Mouse (Mus musculus): ENCODE measurements around the gene Cers1. TPM values are rescaled to one million over a fixed set of nuclear protein-coding genes. Genes with fewer than 3 reads are reported as not detected.

Gene Cers1
- total RNA-seq, 1 experiment from 2014 or later, result not detected

DNA sequence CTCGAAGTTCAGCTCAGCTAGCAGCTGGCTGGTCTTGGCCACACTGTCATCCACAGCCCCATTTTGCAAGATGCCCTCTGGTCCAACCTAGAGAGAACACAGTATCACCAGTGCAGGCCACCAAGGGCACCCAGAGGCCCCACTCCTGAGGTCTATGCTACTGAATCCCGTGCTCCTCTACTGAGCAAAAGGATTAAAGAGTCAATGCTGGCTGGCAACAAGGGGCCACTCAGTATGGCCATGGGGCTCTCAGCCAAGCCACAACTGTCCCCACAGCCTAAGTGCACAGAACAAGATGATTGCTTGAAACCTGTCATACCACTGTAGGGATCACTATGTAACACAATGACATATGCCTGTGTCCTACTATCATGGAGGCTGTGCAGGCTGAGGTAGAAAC lies 28.7 kb downstream of the Cers1 start:
- no peak for ATAC-seq (replicated peaks; ENCODE audit: insufficient number of reproducible peaks, low FRiP score, low TSS enrichment, poor library complexity, severe bottlenecking)

DNA sequence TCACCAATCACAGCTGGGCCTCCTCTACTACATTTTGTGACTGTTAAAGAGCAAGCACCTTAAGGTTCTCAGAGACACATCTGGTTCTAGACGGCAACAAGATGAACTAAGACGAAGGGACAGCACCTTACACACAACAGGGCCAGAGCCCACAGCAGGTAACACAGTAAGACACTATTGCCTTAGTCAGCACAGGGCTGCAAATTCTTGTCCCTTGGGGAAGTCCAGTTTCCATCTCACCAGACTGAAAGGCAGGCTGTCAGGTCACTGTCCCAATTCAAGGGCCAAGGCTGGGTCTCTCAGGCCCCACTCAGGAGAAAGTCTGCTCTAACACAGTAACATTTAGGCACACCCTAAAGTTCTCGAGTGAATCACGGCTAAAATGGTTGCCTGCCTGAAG lies 31.9 kb downstream of the Cers1 start:
- no peak for ATAC-seq (replicated peaks; ENCODE audit: insufficient number of reproducible peaks, low FRiP score, low TSS enrichment, poor library complexity, severe bottlenecking)

DNA sequence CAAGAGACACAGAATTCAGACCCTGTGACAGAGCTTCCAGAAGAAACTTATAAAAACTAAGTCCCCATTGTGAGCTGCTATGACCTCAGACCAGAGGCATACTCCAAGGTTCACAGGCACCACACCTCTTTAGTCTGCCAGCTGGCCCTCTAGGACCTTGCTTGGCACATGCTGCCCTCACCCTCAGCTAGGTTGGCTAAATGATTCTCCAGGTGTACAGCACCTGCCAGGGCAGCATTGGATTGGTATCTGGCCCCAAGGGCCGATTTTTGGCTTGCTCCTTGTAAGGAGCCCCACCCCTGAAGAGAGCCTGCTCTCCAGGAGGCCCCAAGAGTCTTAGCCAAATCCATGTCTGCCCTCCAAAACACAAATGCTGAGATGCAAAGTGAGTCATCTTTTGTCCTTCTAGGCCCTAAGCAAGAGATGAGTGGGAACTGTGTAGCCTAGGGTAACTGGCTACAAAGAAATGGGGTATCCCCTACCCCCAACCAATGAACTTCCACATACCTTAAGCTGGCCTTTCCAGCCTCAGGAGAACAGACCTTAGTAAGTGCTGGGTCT lies 32.4 kb downstream of the Cers1 start:
- no peak for ATAC-seq (replicated peaks; ENCODE audit: insufficient number of reproducible peaks, low FRiP score, low TSS enrichment, poor library complexity, severe bottlenecking)

DNA sequence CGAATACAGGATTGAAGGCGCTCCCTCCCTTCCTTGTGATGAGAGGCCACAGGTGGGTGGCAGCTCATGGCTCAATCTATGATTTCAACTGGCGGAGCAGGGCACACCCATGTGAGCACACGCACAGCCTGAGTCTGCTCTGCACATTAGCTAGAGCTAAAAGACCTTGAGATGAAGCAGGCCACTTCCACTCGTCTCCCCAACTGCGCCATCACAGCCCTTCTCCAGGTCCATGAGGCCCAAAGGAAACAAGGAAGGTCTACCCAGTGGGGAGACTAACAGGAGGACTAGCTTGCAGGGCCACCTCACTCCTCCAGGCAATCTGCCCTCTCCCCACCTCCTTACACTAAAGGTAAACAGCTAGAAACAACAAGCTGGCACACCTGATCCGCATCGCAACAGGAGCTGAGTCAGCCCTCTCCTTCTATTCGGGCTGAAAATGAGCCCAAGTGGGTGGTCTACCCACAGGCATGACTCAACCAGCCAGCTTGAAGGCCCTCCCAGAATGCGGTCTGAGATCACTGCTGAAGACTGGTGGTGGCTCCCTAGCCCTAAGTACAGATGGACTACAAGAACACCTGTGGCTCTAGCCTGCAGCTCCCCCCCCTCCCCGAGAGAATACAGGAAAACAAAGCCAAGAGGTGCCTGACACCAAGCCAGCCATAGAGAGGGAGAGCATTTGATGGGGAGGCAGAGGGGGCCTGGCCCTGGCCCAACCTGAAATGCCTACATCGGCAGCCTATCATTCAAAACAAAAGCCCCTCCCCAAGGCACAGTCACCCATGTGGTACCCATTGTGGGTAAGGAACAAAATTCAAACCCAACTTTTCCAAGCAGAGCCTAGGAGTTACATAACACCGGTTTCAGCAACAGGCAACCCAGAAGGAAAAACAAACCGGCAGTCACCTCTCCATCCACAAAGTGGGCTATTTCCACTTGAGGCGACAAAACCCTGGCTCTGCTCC lies 35.7 kb downstream of the Cers1 start:
- no peak for ATAC-seq (replicated peaks; ENCODE audit: insufficient number of reproducible peaks, low FRiP score, low TSS enrichment, poor library complexity, severe bottlenecking)

DNA sequence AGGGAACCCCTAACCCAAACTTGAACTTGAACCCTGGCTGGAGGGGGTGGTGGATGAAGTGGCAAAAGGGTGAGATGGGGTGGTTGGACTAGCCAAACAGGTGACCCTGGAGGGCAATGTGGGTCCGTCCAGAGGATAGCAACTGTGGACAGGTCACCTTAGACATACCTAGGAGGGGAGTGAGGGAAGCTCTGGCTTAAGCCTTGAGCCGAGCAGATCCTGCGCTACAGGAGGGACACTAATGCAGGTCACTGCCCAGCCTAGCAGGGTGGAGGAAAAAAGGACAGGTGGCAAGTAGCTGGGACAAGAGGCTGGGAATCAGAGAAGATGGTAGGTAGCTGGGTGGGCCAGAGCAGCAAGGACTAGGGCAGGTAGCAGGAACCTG lies 36.4 kb downstream of the Cers1 start:
- no peak for ATAC-seq (replicated peaks; ENCODE audit: insufficient number of reproducible peaks, low FRiP score, low TSS enrichment, poor library complexity, severe bottlenecking)

DNA sequence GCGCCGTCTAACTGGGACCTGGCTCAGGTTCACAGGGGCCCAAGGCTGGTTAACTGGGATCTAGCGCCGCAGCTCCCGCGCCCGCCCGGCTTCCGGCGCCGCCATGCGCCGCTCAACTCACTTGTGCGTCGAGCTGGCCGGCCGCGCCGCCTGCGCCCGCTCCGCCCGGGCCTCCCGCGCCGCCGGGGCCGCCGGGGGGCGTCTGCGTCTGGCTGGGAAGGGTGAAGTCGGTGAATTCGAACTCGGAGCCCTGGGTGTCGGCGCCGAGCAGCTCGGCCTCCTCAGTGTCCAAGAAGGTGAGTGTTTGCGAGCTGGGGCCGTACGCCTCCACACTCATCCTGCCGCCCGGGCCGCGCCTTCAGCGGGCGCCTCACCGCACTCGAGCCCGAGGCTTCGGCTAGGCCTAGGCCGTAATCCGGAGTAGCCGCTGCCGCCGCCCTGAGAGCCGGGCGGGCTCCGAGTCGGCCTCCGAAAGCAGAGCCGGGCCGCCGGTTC lies 37.1 kb downstream of the Cers1 start:
- no peak for ATAC-seq (replicated peaks; ENCODE audit: insufficient number of reproducible peaks, low FRiP score, low TSS enrichment, poor library complexity, severe bottlenecking)

DNA sequence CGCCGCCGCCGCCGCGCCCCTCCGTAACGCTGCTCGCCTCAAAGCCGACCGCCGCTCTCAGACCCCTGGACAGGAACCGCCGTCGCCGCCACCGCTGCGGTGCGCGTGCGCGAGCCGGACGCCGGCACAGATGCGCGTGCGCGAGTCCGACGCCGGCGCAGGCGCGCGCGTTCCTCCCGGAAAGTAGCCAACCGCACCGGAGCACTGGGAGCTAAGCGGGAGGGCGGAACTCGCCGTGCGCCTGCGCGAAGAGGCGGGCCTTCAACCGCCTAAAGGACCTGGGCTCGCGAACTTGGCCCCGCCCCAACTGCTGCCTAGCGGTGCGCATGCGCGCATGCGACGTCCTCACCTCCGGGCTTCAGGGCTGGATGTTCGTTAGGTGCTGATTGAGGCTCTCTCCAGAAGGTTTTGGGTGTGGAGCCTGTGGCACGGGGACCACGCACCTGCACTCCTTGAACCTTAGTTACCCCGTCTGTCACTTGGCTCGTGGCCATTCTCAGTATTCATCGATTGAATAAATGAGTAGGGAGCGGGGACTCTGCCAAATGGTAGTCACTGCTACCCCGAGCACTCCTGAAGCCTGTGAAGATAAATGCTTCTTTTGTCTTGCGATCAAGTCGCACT lies 37.7 kb downstream of the Cers1 start, which contains the start of gene Upf1:
Gene Upf1 (minus strand): TSS at position 85 of the 624 bp plus-strand sequence.
- ATAC-seq (replicated peaks; ENCODE audit: insufficient number of reproducible peaks, low FRiP score, low TSS enrichment, poor library complexity, severe bottlenecking), result peak; percentile 82

DNA sequence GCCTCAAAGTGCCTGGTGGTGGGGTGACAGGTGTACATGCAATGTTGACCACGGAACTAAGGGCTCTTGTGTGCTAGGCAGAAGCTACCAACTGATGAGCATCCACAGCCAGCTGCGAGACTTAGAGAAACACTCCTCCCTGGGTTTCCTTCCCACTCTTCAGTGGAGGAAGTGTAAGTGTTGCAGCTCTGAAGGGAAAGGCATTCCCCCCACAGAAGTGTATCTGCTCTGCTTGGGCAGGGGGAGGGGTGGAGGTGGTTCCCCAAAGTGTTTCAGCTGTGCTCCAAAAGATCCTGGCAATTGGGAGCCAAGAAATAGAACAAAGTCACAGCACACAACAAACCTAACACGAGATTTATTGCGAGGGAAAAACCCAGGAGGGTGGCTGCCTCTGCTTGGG lies 38.4 kb downstream of the Cers1 start:
- ATAC-seq (replicated peaks; ENCODE audit: insufficient number of reproducible peaks, low FRiP score, low TSS enrichment, poor library complexity, severe bottlenecking), result no peak

DNA sequence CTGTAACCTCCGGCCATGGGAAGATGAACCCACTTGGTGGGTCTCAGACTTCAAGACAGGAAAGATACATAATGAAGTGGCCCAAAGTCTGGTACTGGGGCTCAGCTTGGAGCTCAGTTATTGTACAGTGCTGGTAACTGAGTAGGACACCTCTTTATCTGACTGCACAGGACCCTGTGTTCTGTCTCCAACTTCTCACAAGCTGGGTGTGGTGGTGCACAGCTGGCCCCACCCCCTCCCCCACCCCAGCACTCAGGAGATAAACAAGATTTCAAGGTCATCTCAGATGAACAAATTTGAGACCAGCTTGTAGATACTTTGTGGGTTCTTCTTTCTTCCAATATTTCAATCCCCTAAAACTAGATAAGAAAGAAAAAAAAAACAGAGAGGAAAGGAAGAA lies 40.5 kb downstream of the Cers1 start:
- ATAC-seq (replicated peaks; ENCODE audit: insufficient number of reproducible peaks, low FRiP score, low TSS enrichment, poor library complexity, severe bottlenecking), result no peak

DNA sequence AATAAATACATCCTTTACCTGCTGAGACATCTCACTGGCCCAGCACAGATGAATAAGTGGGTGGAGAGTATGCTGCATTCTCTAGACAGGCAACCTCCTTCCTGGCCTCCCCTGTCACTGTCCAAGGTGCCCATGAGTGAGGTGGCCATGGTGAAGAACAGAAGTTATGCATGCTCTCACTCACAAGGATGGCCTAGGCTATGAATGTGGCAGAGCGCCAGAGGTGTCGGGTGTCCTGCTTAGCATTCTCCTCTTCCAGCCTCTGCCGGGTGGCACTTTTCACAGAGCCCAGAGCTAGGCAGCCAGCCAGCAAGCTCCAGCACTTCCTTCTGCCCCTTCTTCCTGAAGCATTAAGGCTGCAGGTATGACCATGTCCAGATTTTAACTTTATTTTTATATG lies 43.8 kb downstream of the Cers1 start:
- ATAC-seq (replicated peaks; ENCODE audit: insufficient number of reproducible peaks, low FRiP score, low TSS enrichment, poor library complexity, severe bottlenecking), result no peak

DNA sequence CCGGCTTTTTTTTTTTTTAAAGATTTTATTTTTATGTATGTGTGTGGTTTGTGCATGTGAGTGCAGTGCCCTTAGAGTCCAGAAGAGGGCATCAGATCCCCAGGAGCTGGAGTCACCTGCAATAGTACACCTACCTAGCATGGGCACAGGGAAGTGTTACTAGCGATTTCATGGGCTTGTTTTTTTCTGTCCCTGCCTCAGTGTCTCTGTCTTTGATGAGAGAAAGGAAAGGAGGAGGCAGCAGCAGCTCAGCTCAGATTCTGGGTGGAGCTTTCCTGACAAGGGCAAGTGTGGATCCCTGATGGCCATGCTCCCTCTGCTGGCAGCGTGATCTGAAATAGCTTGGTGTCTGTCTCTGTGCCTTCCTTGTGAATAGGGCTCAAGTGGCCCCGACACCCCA lies 45.2 kb downstream of the Cers1 start:
- no peak for ATAC-seq (replicated peaks; ENCODE audit: insufficient number of reproducible peaks, low FRiP score, low TSS enrichment, poor library complexity, severe bottlenecking)

DNA sequence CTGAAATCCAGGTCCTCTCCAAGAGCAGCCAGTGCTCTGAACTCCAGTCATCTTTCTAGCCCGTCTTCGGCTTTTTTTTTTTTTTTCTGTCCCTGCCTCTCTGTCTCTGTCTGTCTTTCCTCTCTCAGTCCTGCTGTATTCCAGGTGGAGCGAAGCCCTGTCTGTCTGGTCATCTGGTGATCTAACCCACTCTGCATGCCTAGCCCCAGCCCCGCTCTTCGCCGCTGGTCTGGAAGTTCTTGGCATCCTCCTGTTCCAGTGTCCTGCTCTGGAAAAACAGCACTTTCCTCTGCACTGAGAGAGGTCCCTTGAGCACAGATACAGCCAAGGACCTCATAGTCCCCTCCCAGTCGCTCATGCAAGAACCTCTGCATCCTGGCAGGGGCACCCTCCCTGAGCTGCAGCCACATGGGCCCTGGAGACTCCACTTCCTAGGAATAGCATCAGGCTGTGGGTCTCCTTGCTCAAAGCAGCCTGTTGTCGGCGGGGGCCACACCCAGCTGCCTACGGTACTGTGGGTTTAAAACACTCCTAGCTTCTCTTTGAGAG lies 46.0 kb downstream of the Cers1 start:
- no peak for ATAC-seq (replicated peaks; ENCODE audit: insufficient number of reproducible peaks, low FRiP score, low TSS enrichment, poor library complexity, severe bottlenecking)

DNA sequence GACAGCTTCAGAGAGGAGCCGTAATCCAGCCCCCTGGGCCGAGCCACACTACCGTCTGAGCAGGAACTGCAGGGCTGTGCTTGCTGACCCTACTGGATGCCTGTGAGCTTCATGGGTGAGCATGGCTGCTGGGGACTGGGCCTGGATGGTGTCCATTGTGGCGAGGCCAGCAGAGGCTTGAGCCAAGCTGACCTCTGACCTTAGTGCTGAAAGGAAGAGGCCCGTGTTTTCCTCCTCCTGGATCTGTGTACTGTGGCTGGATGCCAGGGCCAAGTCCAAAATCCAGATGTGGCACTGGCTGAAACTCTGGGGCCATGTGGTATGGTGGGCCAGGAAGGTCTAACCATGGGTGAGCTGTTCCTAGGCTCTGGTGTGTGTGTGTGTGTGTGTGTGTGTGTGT lies 48.5 kb downstream of the Cers1 start:
- no peak for ATAC-seq (replicated peaks; ENCODE audit: insufficient number of reproducible peaks, low FRiP score, low TSS enrichment, poor library complexity, severe bottlenecking)

DNA sequence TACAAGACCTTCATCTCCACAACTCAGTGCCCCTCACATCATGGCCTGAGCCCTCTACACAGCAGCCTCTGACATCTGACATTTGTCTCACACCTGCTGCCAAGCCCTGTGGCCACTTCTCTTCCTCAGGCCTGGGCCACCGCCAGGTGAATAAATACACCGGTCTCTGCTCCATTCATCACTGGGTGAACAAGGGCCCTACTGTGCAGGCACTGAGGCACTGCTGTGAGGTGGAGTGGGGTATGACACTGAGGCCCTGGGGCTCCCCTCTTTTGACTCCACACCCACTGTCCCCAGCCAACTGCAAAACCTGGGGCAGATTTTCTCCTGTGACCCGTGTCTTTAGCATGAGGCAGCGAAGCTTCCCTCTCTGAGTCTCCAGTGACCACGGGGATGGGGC lies 51.0 kb downstream of the Cers1 start:
- ATAC-seq (replicated peaks; ENCODE audit: insufficient number of reproducible peaks, low FRiP score, low TSS enrichment, poor library complexity, severe bottlenecking), result no peak

DNA sequence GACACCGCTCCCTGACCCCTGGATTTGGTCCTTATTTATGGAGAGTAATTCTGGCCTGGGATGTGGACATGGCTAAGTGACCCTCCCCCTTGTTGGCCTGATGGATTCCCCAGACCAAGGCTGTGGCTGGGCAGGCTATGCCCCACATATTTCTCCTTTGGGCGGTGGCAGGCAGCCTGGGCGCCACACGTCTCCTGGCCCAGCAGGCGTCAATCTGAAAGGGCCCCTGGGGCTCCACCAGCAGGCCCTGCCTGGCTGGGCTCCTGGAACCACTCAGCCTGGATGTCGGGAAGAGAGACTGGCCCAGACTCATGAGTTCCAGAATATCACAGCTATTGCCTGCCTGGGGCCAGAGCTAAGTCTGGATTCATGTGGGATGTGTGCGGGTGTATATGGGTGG lies 54.9 kb downstream of the Cers1 start:
- no peak for ATAC-seq (replicated peaks; ENCODE audit: insufficient number of reproducible peaks, low FRiP score, low TSS enrichment, poor library complexity, severe bottlenecking)

DNA sequence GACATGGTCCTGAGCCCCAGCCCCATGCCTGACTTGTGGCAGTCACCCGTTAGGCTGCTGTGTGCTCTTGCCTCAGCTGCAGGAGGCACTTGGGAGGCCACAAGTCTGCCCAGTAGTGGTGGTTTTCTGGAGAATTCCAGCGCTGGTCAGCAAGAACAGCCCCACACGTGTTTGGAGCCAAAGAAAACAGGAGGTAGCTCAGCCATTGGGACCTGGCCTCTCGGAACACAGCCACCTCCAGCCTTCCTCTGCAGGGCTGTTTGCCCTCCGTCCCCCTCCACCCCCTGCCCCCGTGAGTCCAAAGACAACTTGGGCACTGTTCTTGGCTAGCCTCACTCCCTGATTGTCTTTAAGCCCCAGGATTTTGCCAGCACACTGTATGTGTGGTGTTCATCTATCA lies 56.4 kb downstream of the Cers1 start:
- no peak for ATAC-seq (replicated peaks; ENCODE audit: insufficient number of reproducible peaks, low FRiP score, low TSS enrichment, poor library complexity, severe bottlenecking)

DNA sequence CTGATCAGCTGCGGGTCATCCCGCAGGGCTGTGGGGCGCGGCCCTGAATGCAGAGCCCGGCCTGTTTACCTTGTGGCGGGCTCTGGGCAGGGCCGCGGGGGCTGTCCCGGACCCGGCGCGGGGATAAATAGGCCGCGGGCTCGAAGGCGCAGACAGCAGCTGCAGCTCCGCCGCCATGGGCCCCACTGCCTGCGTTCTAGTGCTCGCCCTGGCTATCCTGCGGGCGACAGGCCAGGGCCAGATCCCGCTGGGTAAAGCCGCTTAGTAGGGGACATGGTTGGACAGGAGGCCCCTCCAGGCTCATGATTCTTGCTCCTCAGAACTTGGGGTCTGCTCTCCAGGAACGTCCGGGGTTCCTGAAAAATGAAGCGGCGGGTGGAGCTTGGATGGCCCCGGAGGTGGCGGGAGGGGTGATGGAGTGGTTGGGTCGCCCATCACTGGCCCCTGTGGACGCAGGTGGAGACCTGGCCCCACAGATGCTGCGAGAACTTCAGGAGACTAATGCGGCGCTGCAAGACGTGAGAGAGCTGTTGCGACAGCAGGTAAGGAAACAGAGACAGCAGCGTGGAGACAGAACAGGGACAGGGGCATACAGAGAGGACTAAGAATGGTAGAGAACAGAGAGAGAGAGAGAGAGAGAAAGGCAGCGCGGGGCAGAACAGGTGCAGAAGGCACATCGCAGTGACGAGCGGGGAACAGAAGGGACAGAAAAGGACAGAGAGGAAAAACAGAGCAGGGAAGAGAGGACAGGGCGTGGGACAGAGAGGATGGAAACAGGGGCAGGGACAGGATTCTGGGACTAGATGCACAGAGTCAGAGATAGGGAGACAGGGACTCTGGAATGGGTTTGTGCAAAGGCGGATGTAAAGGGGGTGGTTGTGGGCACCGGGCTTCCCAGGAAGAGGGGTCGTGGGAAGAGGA lies 58.1 kb downstream of the Cers1 start, which contains the start of gene Comp:
Gene Comp (plus strand): TSS at position 162 of the 921 bp plus-strand sequence.
- no peak for ATAC-seq (replicated peaks; ENCODE audit: insufficient number of reproducible peaks, low FRiP score, low TSS enrichment, poor library complexity, severe bottlenecking)

DNA sequence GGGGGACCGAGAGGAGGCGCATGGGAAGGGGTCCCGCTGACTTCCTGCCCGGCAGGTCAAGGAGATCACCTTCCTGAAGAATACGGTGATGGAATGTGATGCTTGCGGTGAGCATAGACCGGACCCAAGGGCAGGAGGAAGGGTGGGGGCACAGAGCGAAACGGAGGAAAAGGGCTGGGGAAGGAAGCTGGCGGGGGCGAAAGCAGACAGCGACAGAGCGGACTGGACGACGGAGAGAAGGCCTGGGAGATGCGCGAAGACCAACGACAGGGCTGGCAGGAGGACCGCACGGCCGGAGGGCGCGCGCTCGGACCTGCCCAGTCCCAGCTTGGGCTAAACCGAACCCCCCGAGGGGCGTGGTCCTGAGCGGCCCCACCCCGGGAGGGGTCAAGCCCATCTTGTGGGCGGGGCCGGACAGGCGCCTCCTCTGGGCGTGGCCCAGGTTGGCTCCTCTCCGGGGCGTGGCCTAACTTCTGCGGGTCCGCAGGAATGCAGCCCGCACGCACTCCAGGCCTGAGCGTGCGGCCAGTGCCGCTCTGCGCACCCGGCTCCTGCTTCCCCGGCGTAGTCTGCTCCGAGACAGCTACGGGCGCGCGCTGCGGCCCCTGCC lies 58.8 kb downstream of the Cers1 start:
- peak; percentile 41 for ATAC-seq (replicated peaks; ENCODE audit: insufficient number of reproducible peaks, low FRiP score, low TSS enrichment, poor library complexity, severe bottlenecking)

Data from monocyte, adult 5-6 weeks (primary cell).